ENCODE assay signal across 12 mouse cellular contexts in the genomic region with DNA sequence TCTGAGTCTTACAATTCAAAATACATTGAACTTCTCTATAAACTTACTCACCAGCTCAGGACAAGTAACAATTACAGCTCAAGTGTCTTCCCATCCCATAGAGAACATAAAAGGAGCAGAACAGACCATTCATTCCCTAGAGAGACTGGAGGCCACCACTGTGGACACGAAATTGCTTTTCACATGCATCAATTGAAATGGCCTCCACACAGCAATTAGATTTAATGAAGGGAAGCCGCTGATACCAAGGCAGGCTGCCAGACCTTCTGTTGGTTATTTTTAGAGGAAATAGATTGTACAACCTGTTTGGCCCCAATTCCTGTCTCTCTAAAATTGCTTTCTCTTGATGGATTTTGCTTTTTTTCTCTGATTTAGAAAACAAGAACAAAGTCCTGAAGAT.
DNase-seq lines count a peak whose midpoint lies in the region; ATAC-seq and TF ChIP-seq lines count a peak whose summit lies in the region.
"Had no signal": no experiment of that assay in that cellular context is flagged by ENCODE, and none has a peak within 500 bp of the region (broad histone marks: within the 10 kb centered on the region; RNA-seq: fewer than 3 reads in every experiment).

No protein-coding gene starts in this region.

- no peak overlapping the region for H3K27ac ChIP-seq in embryonic facial prominence, embryonic 14.5 days (replicated peaks; ENCODE audit: low read depth, low read length)
- no peak overlapping the region for H3K27ac ChIP-seq in embryonic facial prominence, embryonic 10.5 days (replicated peaks)
- H3K27ac ChIP-seq in limb, embryonic 14.5 days (replicated peaks; ENCODE audit: low read depth, low read length): no peak overlapping the region
- no peak overlapping the region for H3K27ac ChIP-seq in limb, embryonic 10.5 days
- H3K27ac ChIP-seq in neural tube, embryonic 15.5 days (replicated peaks): no peak overlapping the region; the same call in 1 of the 2 replicates
- H3K27ac ChIP-seq in thymus, adult 2 months (ENCODE audit: control insufficient read depth, insufficient read depth, low read length): no peak overlapping the region
- no peak overlapping the region for H3K27ac ChIP-seq in heart, embryonic 10.5 days
- H3K27ac ChIP-seq: embryonic facial prominence, embryonic 15.5 days had no signal

- H3K4me2 ChIP-seq in embryonic facial prominence, embryonic 14.5 days (ENCODE audit: low read depth, low read length): no peak overlapping the region
- H3K4me2 ChIP-seq in limb, embryonic 14.5 days (replicated peaks; ENCODE audit: low read depth, low read length, severe bottlenecking): no peak overlapping the region
- H3K4me2 ChIP-seq in neural tube, embryonic 15.5 days: no peak overlapping the region
- H3K4me2 ChIP-seq: embryonic facial prominence, embryonic 15.5 days had no signal

- no peaks in the 10 kb centered on the region for H3K36me3 ChIP-seq in embryonic facial prominence, embryonic 14.5 days (ENCODE audit: control insufficient read depth, insufficient read depth, low read length)
- no peaks in the 10 kb centered on the region for H3K36me3 ChIP-seq in embryonic facial prominence, embryonic 10.5 days (replicated peaks)
- H3K36me3 ChIP-seq in limb, embryonic 14.5 days (ENCODE audit: control insufficient read depth, insufficient read depth, low read length): no peaks in the 10 kb centered on the region
- H3K36me3 ChIP-seq in limb, embryonic 10.5 days: no peaks in the 10 kb centered on the region
- no peaks in the 10 kb centered on the region for H3K36me3 ChIP-seq in neural tube, embryonic 15.5 days
- no peaks in the 10 kb centered on the region for H3K36me3 ChIP-seq in thymus, adult 2 months (ENCODE audit: control insufficient read depth, insufficient read depth, low read length)
- no peaks in the 10 kb centered on the region for H3K36me3 ChIP-seq in heart, embryonic 10.5 days
- H3K36me3 ChIP-seq: embryonic facial prominence, embryonic 15.5 days had no signal

- no peak for TF ChIP-seq CTCF in thymus, adult 2 months (IDR thresholded peaks at IDR 0.05; ENCODE audit: borderline replicate concordance, control insufficient read depth, extremely low read depth, insufficient read depth, low read length, poor library complexity)

- peak; percentile 10 for DNase-seq in embryonic facial prominence, embryonic 14.5 days (ENCODE audit: low spot score)
- no peak for DNase-seq in embryonic facial prominence, embryonic 10.5 days (ENCODE audit: low spot score)
- DNase-seq in limb, embryonic 14.5 days (ENCODE audit: low spot score): peak; percentile 20
- DNase-seq in limb, embryonic 10.5 days (ENCODE audit: low spot score): no peak
- peak; percentile 88 for DNase-seq in cerebellum, postnatal 10 days
- no peak for DNase-seq in thymus, adult 2 months
- no peak for DNase-seq in heart, embryonic 10.5 days (ENCODE audit: low spot score)
- DNase-seq: adrenal gland, postnatal 14 days; kidney, adult 18-20 months; lung, postnatal 4 days had no signal

- H3K9ac ChIP-seq in embryonic facial prominence, embryonic 14.5 days (ENCODE audit: low read depth, low read length): no peak overlapping the region
- no peak overlapping the region for H3K9ac ChIP-seq in limb, embryonic 14.5 days (ENCODE audit: low read depth, low read length, severe bottlenecking)
- H3K9ac ChIP-seq in neural tube, embryonic 15.5 days (replicated peaks): no peak overlapping the region
- H3K9ac ChIP-seq: embryonic facial prominence, embryonic 15.5 days had no signal

- no peak overlapping the region for H3K4me3 ChIP-seq in embryonic facial prominence, embryonic 14.5 days (ENCODE audit: low read depth, low read length)
- no peak overlapping the region for H3K4me3 ChIP-seq in embryonic facial prominence, embryonic 10.5 days
- no peak overlapping the region for H3K4me3 ChIP-seq in limb, embryonic 14.5 days (replicated peaks; ENCODE audit: low read length)
- H3K4me3 ChIP-seq in limb, embryonic 10.5 days: no peak overlapping the region
- H3K4me3 ChIP-seq in neural tube, embryonic 15.5 days (replicated peaks): no peak overlapping the region
- no peak overlapping the region for H3K4me3 ChIP-seq in thymus, adult 2 months (ENCODE audit: control insufficient read depth, insufficient read depth, low read length)
- H3K4me3 ChIP-seq in heart, embryonic 10.5 days: no peak overlapping the region
- H3K4me3 ChIP-seq: embryonic facial prominence, embryonic 15.5 days had no signal

- no peaks in the 10 kb centered on the region for H3K9me3 ChIP-seq in embryonic facial prominence, embryonic 14.5 days (ENCODE audit: control insufficient read depth, low read length)
- H3K9me3 ChIP-seq in embryonic facial prominence, embryonic 10.5 days: no peaks in the 10 kb centered on the region
- no peaks in the 10 kb centered on the region for H3K9me3 ChIP-seq in limb, embryonic 14.5 days (ENCODE audit: control insufficient read depth, low read length)
- no peaks in the 10 kb centered on the region for H3K9me3 ChIP-seq in limb, embryonic 10.5 days (replicated peaks)
- H3K9me3 ChIP-seq in neural tube, embryonic 15.5 days (replicated peaks): no peaks in the 10 kb centered on the region
- H3K9me3 ChIP-seq in heart, embryonic 10.5 days: no peaks in the 10 kb centered on the region
- H3K9me3 ChIP-seq: embryonic facial prominence, embryonic 15.5 days had no signal

- WGBS in embryonic facial prominence, embryonic 14.5 days: 43% methylated on average over 2 of the region's 2 CpGs
- 56% methylated on average over 2 of the region's 2 CpGs for WGBS in embryonic facial prominence, embryonic 10.5 days
- WGBS in limb, embryonic 14.5 days: 52% methylated on average over 2 of the region's 2 CpGs
- WGBS in limb, embryonic 10.5 days: 73% methylated on average over 2 of the region's 2 CpGs
- WGBS in neural tube, embryonic 15.5 days: 11% methylated on average over 2 of the region's 2 CpGs
- 75% methylated on average over 2 of the region's 2 CpGs for WGBS in thymus, adult 2 months
- 75% methylated on average over 2 of the region's 2 CpGs for WGBS in heart, embryonic 10.5 days

- H3K4me1 ChIP-seq in embryonic facial prominence, embryonic 14.5 days (ENCODE audit: control insufficient read depth, insufficient read depth, low read length): no peaks in the 10 kb centered on the region
- peaks cover 3% of the 10 kb centered on the region; the same call in 1 of the 2 replicates for H3K4me1 ChIP-seq in embryonic facial prominence, embryonic 10.5 days
- H3K4me1 ChIP-seq in limb, embryonic 14.5 days (ENCODE audit: control insufficient read depth, insufficient read depth, low read length): no peaks in the 10 kb centered on the region
- H3K4me1 ChIP-seq in limb, embryonic 10.5 days: no peaks in the 10 kb centered on the region
- peaks cover 3% of the 10 kb centered on the region; the same call in 1 of the 2 replicates for H3K4me1 ChIP-seq in neural tube, embryonic 15.5 days
- no peaks in the 10 kb centered on the region for H3K4me1 ChIP-seq in thymus, adult 2 months (replicated peaks; ENCODE audit: control insufficient read depth, insufficient read depth, low read length)
- H3K4me1 ChIP-seq in heart, embryonic 10.5 days: no peaks in the 10 kb centered on the region
- H3K4me1 ChIP-seq: embryonic facial prominence, embryonic 15.5 days had no signal

- no peaks in the 10 kb centered on the region for H3K27me3 ChIP-seq in embryonic facial prominence, embryonic 14.5 days (replicated peaks; ENCODE audit: control insufficient read depth, insufficient read depth, low read length)
- H3K27me3 ChIP-seq in embryonic facial prominence, embryonic 10.5 days (replicated peaks; ENCODE audit: low read depth, poor library complexity, severe bottlenecking): no peaks in the 10 kb centered on the region
- no peaks in the 10 kb centered on the region for H3K27me3 ChIP-seq in limb, embryonic 14.5 days (ENCODE audit: control insufficient read depth, insufficient read depth, low read length)
- no peaks in the 10 kb centered on the region for H3K27me3 ChIP-seq in limb, embryonic 10.5 days (ENCODE audit: low read depth, poor library complexity, severe bottlenecking)
- H3K27me3 ChIP-seq in neural tube, embryonic 15.5 days (replicated peaks): no peaks in the 10 kb centered on the region
- no peaks in the 10 kb centered on the region for H3K27me3 ChIP-seq in thymus, adult 2 months (ENCODE audit: control insufficient read depth, insufficient read depth, low read length)
- H3K27me3 ChIP-seq in heart, embryonic 10.5 days (ENCODE audit: insufficient read depth, poor library complexity, severe bottlenecking): no peaks in the 10 kb centered on the region
- H3K27me3 ChIP-seq: embryonic facial prominence, embryonic 15.5 days had no signal

- ATAC-seq in embryonic facial prominence, embryonic 14.5 days (ENCODE audit: low read depth): no peak
- no peak for ATAC-seq in limb, embryonic 14.5 days (ENCODE audit: low FRiP score, low read depth)
- ATAC-seq in neural tube, embryonic 15.5 days (ENCODE audit: low FRiP score): peak; percentile 63; the same call in 1 of the 2 replicates

- no peak for TF ChIP-seq POLR2A in limb, embryonic 14.5 days (IDR thresholded peaks at IDR 0.05; ENCODE audit: borderline replicate concordance, extremely low read depth, insufficient read depth, insufficient read length)
- TF ChIP-seq POLR2A in thymus, adult 2 months (IDR thresholded peaks at IDR 0.05; ENCODE audit: control insufficient read depth, extremely low read depth, insufficient read depth, low read length, poor library complexity): no peak

Comparison
In these comparisons a context has a peak if more than half of its experiments do, and no peak if none do; other contexts are left out.
1. DNase-seq: peak in embryonic facial prominence, embryonic 14.5 days (single experiment), limb, embryonic 14.5 days (single experiment) and cerebellum, postnatal 10 days (2 of 2); none in embryonic facial prominence, embryonic 10.5 days (single experiment), limb, embryonic 10.5 days (single experiment), thymus, adult 2 months (single experiment) and heart, embryonic 10.5 days (single experiment).